Mouse (Mus musculus): ENCODE measurements around the gene Tfpi. TPM values are rescaled to one million over a fixed set of nuclear protein-coding genes. Genes with fewer than 3 reads are reported as not detected.

Tfpi gene
- total and polyA plus RNA-seq, 3 experiments = 0.17 to 0.46 TPM; not detected in 1

GRCm38 (mm10) chr2:84455236-84455799, 21.3 kb downstream of the Tfpi start:
- in situ Hi-C loops (cut with MboI; ENCODE audit: low pct_ligation_motif_present, low pct_unique_long_range_greater_than_20kb, low sequenced_read_pairs) (loop anchor here (25.0 kb wide), 1 partner anchor 207 kb away; the partner anchor contains the start of genes Btbd18, Ctnnd1 and Selenoh), dilution Hi-C loops (cut with MboI; ENCODE audit: extremely low pct_ligation_motif_present, extremely low pct_unique_long_range_greater_than_20kb, low sequenced_read_pairs) (no loop called here)
- no peaks in the 10 kb centered on the region for H3K9me3 ChIP-seq (replicated peaks; ENCODE audit: low read length)
- peaks cover 0 to 5% of the 10 kb centered on the region in 2 experiments; a peak in 3 of 4 replicates for H3K4me1 ChIP-seq (ENCODE audit: control insufficient read depth in 1 of 2, insufficient read depth in 2 of 2)
- H3K4me2 ChIP-seq (ENCODE audit: insufficient read depth, low read depth, poor library complexity, severe bottlenecking) = peak overlapping the region; percentile 52
- no peak overlapping the region for H3K27ac ChIP-seq (ENCODE audit: insufficient read depth, low read depth)
- no peaks in the 10 kb centered on the region for H3K79me2 ChIP-seq (replicated peaks; ENCODE audit: control insufficient read depth, extremely low read depth, insufficient read depth, poor library complexity, severe bottlenecking)
- no peak for TF ChIP-seq GABPA (IDR thresholded peaks at IDR 0.05; ENCODE audit: insufficient replicate concordance, low read depth, low read length)
- TF ChIP-seq USF1 (IDR thresholded peaks at IDR 0.05; ENCODE audit: low read depth, low read length) = no peak
- TF ChIP-seq MAX (IDR thresholded peaks at IDR 0.05; ENCODE audit: low read length) = peak; percentile 49; the same call in 1 of the 2 replicates
- TF ChIP-seq SMC3 (IDR thresholded peaks at IDR 0.05; ENCODE audit: low read depth, low read length) = peak; percentile 80
- 0 out of 2 replicates have a peak, but pooled peaks have one; percentile 16 for TF ChIP-seq MEF2A (IDR thresholded peaks at IDR 0.05; ENCODE audit: borderline replicate concordance, low read depth, low read length)
- peak; percentile 93 for TF ChIP-seq RAD21 (IDR thresholded peaks at IDR 0.05; ENCODE audit: low read depth, low read length)
- TF ChIP-seq TCF12 (IDR thresholded peaks at IDR 0.05; ENCODE audit: low read depth, low read length) = no peak
- TF ChIP-seq IRF4 (IDR thresholded peaks at IDR 0.05; ENCODE audit: low read depth, low read length) = peak; percentile 35
- TF ChIP-seq NRF1 (IDR thresholded peaks at IDR 0.05; ENCODE audit: low read depth, low read length) = 0 out of 2 replicates have a peak, but pooled peaks have one; percentile 17
- TF ChIP-seq POLR2A (IDR thresholded peaks at IDR 0.05; ENCODE audit: low read depth, low read length) = no peak
- TF ChIP-seq JUND (conservative IDR thresholded peaks at IDR 0.05; ENCODE audit: low read depth, low read length) = peak; percentile 61
- peak; percentile 46; the same call in 1 of the 2 replicates for TF ChIP-seq SIN3A (IDR thresholded peaks at IDR 0.05; ENCODE audit: low read length)
- no peak for TF ChIP-seq ZMIZ1 (IDR thresholded peaks at IDR 0.05; ENCODE audit: low read depth, low read length)
- TF ChIP-seq MYC (IDR thresholded peaks at IDR 0.05; ENCODE audit: low read depth, low read length) = no peak
- no peak for TF ChIP-seq EP300 (IDR thresholded peaks at IDR 0.05; ENCODE audit: low read length)
- TF ChIP-seq CTCF (conservative IDR thresholded peaks at IDR 0.05 in 1 of 2, IDR thresholded peaks at IDR 0.05 in 1 of 2; ENCODE audit: low read depth in 2 of 2, low read length in 2 of 2) = peak; percentile 66 to 94
- TF ChIP-seq HCFC1 (IDR thresholded peaks at IDR 0.05; ENCODE audit: low read depth, low read length) = peak; percentile 38; the same call in 1 of the 2 replicates
- TF ChIP-seq BHLHE40 (IDR thresholded peaks at IDR 0.05; ENCODE audit: low read depth, low read length) = no peak
- TF ChIP-seq NELFE (IDR thresholded peaks at IDR 0.05; ENCODE audit: low read depth, low read length) = peak; percentile 52; the same call in 1 of the 2 replicates
- no peak for TF ChIP-seq MAZ (IDR thresholded peaks at IDR 0.05; ENCODE audit: low read depth, low read length)
- TF ChIP-seq TBP (conservative IDR thresholded peaks at IDR 0.05; ENCODE audit: low read depth, low read length) = 0 out of 2 replicates have a peak, but pooled peaks have one; percentile 31
- no peak for TF ChIP-seq RCOR1 (conservative IDR thresholded peaks at IDR 0.05; ENCODE audit: low read depth, low read length)
- no peak; the same call in 1 of the 2 replicates for TF ChIP-seq ELF1 (IDR thresholded peaks at IDR 0.05; ENCODE audit: low read depth, low read length)
- 0 out of 2 replicates have a peak, but pooled peaks have one; percentile 17 for TF ChIP-seq E2F4 (IDR thresholded peaks at IDR 0.05; ENCODE audit: insufficient replicate concordance, low read depth, low read length)
- DNase-seq (ENCODE audit: extremely low read depth) = peak; percentile 93
- no peak overlapping the region for H3K4me3 ChIP-seq (replicated peaks in 1 of 3; ENCODE audit: low read depth in 2 of 3, low read length in 2 of 3, poor library complexity in 1 of 3)
- H3K9ac ChIP-seq (ENCODE audit: insufficient read depth, low read depth) = no peak overlapping the region; the same call in 1 of the 2 replicates
- H3K36me3 ChIP-seq (replicated peaks in 1 of 2; ENCODE audit: control insufficient read depth in 1 of 2, insufficient read depth in 1 of 2, low read length in 1 of 2) = no peaks in the 10 kb centered on the region
- H3K27me3 ChIP-seq (replicated peaks) = no peaks in the 10 kb centered on the region

Data from CH12.LX (cell line).